Mouse (Mus musculus): Measurements from ENCODE around the gene Pepd. TPM values are rescaled to one million over a fixed set of nuclear protein-coding genes. Genes with fewer than 3 reads are reported as not detected.

The Pepd gene
- polyA plus RNA-seq, 1 experiment from 2014 or later = 125 TPM

- Histone ChIP-seq H3K4me3 (ENCODE audit: low read length) (no peak overlapping the region), H3K4me1 (ENCODE audit: control insufficient read depth, insufficient read depth, low read length) (peaks cover 2% of the 10 kb centered on the region; the same call in 1 of the 2 replicates), H3K27me3 (replicated peaks; ENCODE audit: control insufficient read depth, insufficient read depth, low read length) (no peaks in the 10 kb centered on the region), H3K36me3 (ENCODE audit: control insufficient read depth, insufficient read depth, low read length) (0 out of 2 replicates have a peak, but pooled peaks cover 2% of the 10 kb centered on the region), H3K4me2 (ENCODE audit: low read depth, low read length) (no peak overlapping the region), H3K9ac (ENCODE audit: low read depth, low read length) (no peak overlapping the region), H3K9me3 (ENCODE audit: control insufficient read depth, low read length) (no peaks in the 10 kb centered on the region), H3K27ac (ENCODE audit: low read length) (no peak overlapping the region)
- 76% methylated on average over 5 of the region's 5 CpGs for WGBS
- no peak for ATAC-seq
These were observed 13.0 kb downstream of the Pepd start for GRCm38 (mm10) chr7:34925208-34925607.

GRCm38 (mm10) chr7:34925956-34926355, 13.8 kb downstream of the Pepd start:
- Histone ChIP-seq H3K4me1 (ENCODE audit: control insufficient read depth, insufficient read depth, low read length) (peaks cover 6% of the 10 kb centered on the region; the same call in 1 of the 2 replicates), H3K27me3 (replicated peaks; ENCODE audit: control insufficient read depth, insufficient read depth, low read length) (no peaks in the 10 kb centered on the region), H3K9ac (ENCODE audit: low read depth, low read length) (no peak overlapping the region), H3K27ac (ENCODE audit: low read length) (no peak overlapping the region), H3K4me3 (ENCODE audit: low read length) (no peak overlapping the region), H3K4me2 (ENCODE audit: low read depth, low read length) (no peak overlapping the region), H3K36me3 (ENCODE audit: control insufficient read depth, insufficient read depth, low read length) (0 out of 2 replicates have a peak, but pooled peaks cover 2% of the 10 kb centered on the region), H3K9me3 (ENCODE audit: control insufficient read depth, low read length) (no peaks in the 10 kb centered on the region)
- ATAC-seq = no peak
- 85% methylated on average over 7 of the region's 7 CpGs for WGBS

- Histone ChIP-seq H3K4me3 (ENCODE audit: low read length) (no peak overlapping the region), H3K4me1 (ENCODE audit: control insufficient read depth, insufficient read depth, low read length) (peaks cover 6% of the 10 kb centered on the region; the same call in 1 of the 2 replicates), H3K27me3 (replicated peaks; ENCODE audit: control insufficient read depth, insufficient read depth, low read length) (no peaks in the 10 kb centered on the region), H3K36me3 (ENCODE audit: control insufficient read depth, insufficient read depth, low read length) (peaks cover 4% of the 10 kb centered on the region), H3K9me3 (ENCODE audit: control insufficient read depth, low read length) (no peaks in the 10 kb centered on the region), H3K4me2 (ENCODE audit: low read depth, low read length) (no peak overlapping the region), H3K9ac (ENCODE audit: low read depth, low read length) (no peak overlapping the region), H3K27ac (ENCODE audit: low read length) (no peak overlapping the region)
- ATAC-seq = peak; percentile 57
- WGBS = 53% methylated on average over 8 of the region's 8 CpGs
These were observed 17.6 kb downstream of the Pepd start for GRCm38 (mm10) chr7:34929614-34930262.

GRCm38 (mm10) chr7:34930263-34930757, 18.1 kb downstream of the Pepd start:
- no peak overlapping the region for H3K9ac ChIP-seq (ENCODE audit: low read depth, low read length)
- ATAC-seq = peak; percentile 35
- H3K27ac ChIP-seq (ENCODE audit: low read length) = no peak overlapping the region
- no peaks in the 10 kb centered on the region for H3K9me3 ChIP-seq (ENCODE audit: control insufficient read depth, low read length)
- no peak overlapping the region for H3K4me3 ChIP-seq (ENCODE audit: low read length)
- H3K27me3 ChIP-seq (replicated peaks; ENCODE audit: control insufficient read depth, insufficient read depth, low read length) = no peaks in the 10 kb centered on the region
- H3K36me3 ChIP-seq (ENCODE audit: control insufficient read depth, insufficient read depth, low read length) = peaks cover 9% of the 10 kb centered on the region
- H3K4me1 ChIP-seq (ENCODE audit: control insufficient read depth, insufficient read depth, low read length) = peaks cover 6% of the 10 kb centered on the region; the same call in 1 of the 2 replicates
- WGBS = 49% methylated on average over 7 of the region's 7 CpGs
- no peak overlapping the region for H3K4me2 ChIP-seq (ENCODE audit: low read depth, low read length)

- no peak overlapping the region for H3K9ac ChIP-seq (ENCODE audit: low read depth, low read length)
- no peaks in the 10 kb centered on the region for H3K9me3 ChIP-seq (ENCODE audit: control insufficient read depth, low read length)
- no peak overlapping the region for H3K4me2 ChIP-seq (ENCODE audit: low read depth, low read length)
- 89% methylated on average over 8 of the region's 8 CpGs for WGBS
- no peak overlapping the region for H3K27ac ChIP-seq (ENCODE audit: low read length)
- no peaks in the 10 kb centered on the region for H3K27me3 ChIP-seq (replicated peaks; ENCODE audit: control insufficient read depth, insufficient read depth, low read length)
- H3K4me1 ChIP-seq (ENCODE audit: control insufficient read depth, insufficient read depth, low read length) = peaks cover 6% of the 10 kb centered on the region; the same call in 1 of the 2 replicates
- no peak overlapping the region for H3K4me3 ChIP-seq (ENCODE audit: low read length)
- H3K36me3 ChIP-seq (ENCODE audit: control insufficient read depth, insufficient read depth, low read length) = peaks cover 21% of the 10 kb centered on the region
- no peak for ATAC-seq
These were observed 20.5 kb downstream of the Pepd start for GRCm38 (mm10) chr7:34932631-34933030.

- Histone ChIP-seq H3K9me3 (ENCODE audit: control insufficient read depth, low read length) (no peaks in the 10 kb centered on the region), H3K27ac (ENCODE audit: low read length) (no peak overlapping the region), H3K4me2 (ENCODE audit: low read depth, low read length) (no peak overlapping the region), H3K4me3 (ENCODE audit: low read length) (no peak overlapping the region), H3K4me1 (ENCODE audit: control insufficient read depth, insufficient read depth, low read length) (peaks cover 6% of the 10 kb centered on the region; the same call in 1 of the 2 replicates), H3K9ac (ENCODE audit: low read depth, low read length) (no peak overlapping the region), H3K27me3 (replicated peaks; ENCODE audit: control insufficient read depth, insufficient read depth, low read length) (no peaks in the 10 kb centered on the region), H3K36me3 (ENCODE audit: control insufficient read depth, insufficient read depth, low read length) (peaks cover 21% of the 10 kb centered on the region)
- WGBS = 68% methylated on average over 3 of the region's 3 CpGs
- 0 out of 2 replicates have a peak, but pooled peaks have one; percentile 26 for ATAC-seq
These were observed 21.0 kb downstream of the Pepd start for GRCm38 (mm10) chr7:34933142-34933541.

GRCm38 (mm10) chr7:34936347-34936746, 24.2 kb downstream of the Pepd start:
- Histone ChIP-seq H3K9ac (ENCODE audit: low read depth, low read length) (no peak overlapping the region), H3K4me3 (ENCODE audit: low read length) (no peak overlapping the region), H3K4me1 (ENCODE audit: control insufficient read depth, insufficient read depth, low read length) (peaks cover 5% of the 10 kb centered on the region; the same call in 1 of the 2 replicates), H3K4me2 (ENCODE audit: low read depth, low read length) (no peak overlapping the region), H3K27me3 (replicated peaks; ENCODE audit: control insufficient read depth, insufficient read depth, low read length) (no peaks in the 10 kb centered on the region), H3K9me3 (ENCODE audit: control insufficient read depth, low read length) (no peaks in the 10 kb centered on the region), H3K27ac (ENCODE audit: low read length) (no peak overlapping the region), H3K36me3 (ENCODE audit: control insufficient read depth, insufficient read depth, low read length) (peaks cover 21% of the 10 kb centered on the region)
- WGBS = 87% methylated on average over 2 of the region's 2 CpGs
- ATAC-seq = no peak

- H3K4me1 ChIP-seq (ENCODE audit: control insufficient read depth, insufficient read depth, low read length) = peaks cover 5% of the 10 kb centered on the region; the same call in 1 of the 2 replicates
- no peaks in the 10 kb centered on the region for H3K27me3 ChIP-seq (replicated peaks; ENCODE audit: control insufficient read depth, insufficient read depth, low read length)
- H3K9me3 ChIP-seq (ENCODE audit: control insufficient read depth, low read length) = no peaks in the 10 kb centered on the region
- H3K4me2 ChIP-seq (ENCODE audit: low read depth, low read length) = no peak overlapping the region
- 54% methylated on average over 7 of the region's 7 CpGs for WGBS
- ATAC-seq = no peak; the same call in 1 of the 2 replicates
- H3K4me3 ChIP-seq (ENCODE audit: low read length) = no peak overlapping the region
- no peak overlapping the region for H3K9ac ChIP-seq (ENCODE audit: low read depth, low read length)
- peaks cover 18% of the 10 kb centered on the region for H3K36me3 ChIP-seq (ENCODE audit: control insufficient read depth, insufficient read depth, low read length)
- H3K27ac ChIP-seq (ENCODE audit: low read length) = no peak overlapping the region
These were observed 26.6 kb downstream of the Pepd start for GRCm38 (mm10) chr7:34938636-34939261.

GRCm38 (mm10) chr7:34939262-34939951, 27.2 kb downstream of the Pepd start:
- no peak; the same call in 1 of the 2 replicates for ATAC-seq
- no peaks in the 10 kb centered on the region for H3K9me3 ChIP-seq (ENCODE audit: control insufficient read depth, low read length)
- no peak overlapping the region for H3K27ac ChIP-seq (ENCODE audit: low read length)
- H3K4me3 ChIP-seq (ENCODE audit: low read length) = no peak overlapping the region
- H3K4me1 ChIP-seq (ENCODE audit: control insufficient read depth, insufficient read depth, low read length) = peaks cover 5% of the 10 kb centered on the region; the same call in 1 of the 2 replicates
- H3K4me2 ChIP-seq (ENCODE audit: low read depth, low read length) = no peak overlapping the region
- WGBS = 51% methylated on average over 14 of the region's 14 CpGs
- H3K9ac ChIP-seq (ENCODE audit: low read depth, low read length) = no peak overlapping the region
- H3K36me3 ChIP-seq (ENCODE audit: control insufficient read depth, insufficient read depth, low read length) = peaks cover 22% of the 10 kb centered on the region
- no peaks in the 10 kb centered on the region for H3K27me3 ChIP-seq (replicated peaks; ENCODE audit: control insufficient read depth, insufficient read depth, low read length)
